Mouse (Mus musculus): Measurements from ENCODE around the gene Cenpm. TPM values are rescaled to one million over a fixed set of nuclear protein-coding genes. Genes with fewer than 3 reads are reported as not detected.

Cenpm gene
- polyA plus RNA-seq (2015; fragmentation: Nextera tagmentation; extraction: Ambion mirVana): 57.7 and 58.3 TPM in 2 replicates

GRCm38 (mm10) chr15:82244115-82244804 is at the start of gene Cenpm:
Gene Cenpm, minus strand, starts transcription at chr15:82244748.

GRCm38 (mm10) chr15:82274593-82274926 is 30.0 kb upstream of the Cenpm start, which contains the start of gene Sept3:
Gene Sept3, plus strand, starts transcription at chr15:82274893.

GRCm38 (mm10) chr15:82252097-82252496 is 7.5 kb upstream of the Cenpm start, which contains the start of gene 1500009C09Rik:
Gene 1500009C09Rik, plus strand, starts transcription at chr15:82252397.

GRCm38 (mm10) chr15:82223657-82224601 is 20.6 kb downstream of the Cenpm start, which contains the start of gene Tnfrsf13c:
Gene Tnfrsf13c, minus strand, starts transcription at chr15:82224369.

GRCm38 (mm10) chr15:82212752-82213063 is 31.8 kb downstream of the Cenpm start, which contains the start of gene Shisa8:
Gene Shisa8, minus strand, starts transcription at chr15:82212815.

MicroRNAs encoded within 50 kb of the gene (microRNA counts, 519-probe panel; counts per million panel counts)
- 88.3 counts per million for microRNA mmu-miR-33

Other genes starting within 250 kb of the Cenpm start
- 11.4 and 13.2 TPM in 2 replicates for gene Desi1, start 210.9 kb downstream of the Cenpm start, polyA plus RNA-seq (2015; fragmentation: Nextera tagmentation; extraction: Ambion mirVana)
- 200 and 205 TPM in 2 replicates for gene Snu13, start 197.2 kb downstream of the Cenpm start, polyA plus RNA-seq (2015; fragmentation: Nextera tagmentation; extraction: Ambion mirVana)
- gene 4930407I10Rik, start 185.6 kb downstream of the Cenpm start, polyA plus RNA-seq (2015; fragmentation: Nextera tagmentation; extraction: Ambion mirVana): not detected in 2 replicates
- not detected in 2 replicates for gene Mei1, start 174.8 kb downstream of the Cenpm start, polyA plus RNA-seq (2015; fragmentation: Nextera tagmentation; extraction: Ambion mirVana)
- 8.0 and 9.2 TPM in 2 replicates for gene Ccdc134, start 116.8 kb downstream of the Cenpm start, polyA plus RNA-seq (2015; fragmentation: Nextera tagmentation; extraction: Ambion mirVana)
- gene Srebf2, start 97.6 kb downstream of the Cenpm start, polyA plus RNA-seq (2015; fragmentation: Nextera tagmentation; extraction: Ambion mirVana): 40.3 and 43.2 TPM in 2 replicates
- 0.25 and 0.38 TPM in 2 replicates for gene Shisa8, start 31.9 kb downstream of the Cenpm start, polyA plus RNA-seq (2015; fragmentation: Nextera tagmentation; extraction: Ambion mirVana)
- gene Tnfrsf13c, start 20.4 kb downstream of the Cenpm start, polyA plus RNA-seq (2015; fragmentation: Nextera tagmentation; extraction: Ambion mirVana): 2.4 and 3.2 TPM in 2 replicates
- not detected in 2 replicates for gene 1500009C09Rik, start 7.6 kb upstream of the Cenpm start, polyA plus RNA-seq (2015; fragmentation: Nextera tagmentation; extraction: Ambion mirVana)
- 0.18 and 0.21 TPM in 2 replicates for gene Sept3, start 30.1 kb upstream of the Cenpm start, polyA plus RNA-seq (2015; fragmentation: Nextera tagmentation; extraction: Ambion mirVana)
- 0.19 TPM in 1 of 2 replicates, not detected in the other for gene Wbp2nl, start 54.2 kb upstream of the Cenpm start, polyA plus RNA-seq (2015; fragmentation: Nextera tagmentation; extraction: Ambion mirVana)
- 34.6 and 38.5 TPM in 2 replicates for gene Naga, start 94.2 kb upstream of the Cenpm start, polyA plus RNA-seq (2015; fragmentation: Nextera tagmentation; extraction: Ambion mirVana)
- gene Pheta2, start 94.2 kb upstream of the Cenpm start, polyA plus RNA-seq (2015; fragmentation: Nextera tagmentation; extraction: Ambion mirVana): 44.6 and 47.0 TPM in 2 replicates
- 179 and 183 TPM in 2 replicates for gene Smdt1, start 94.2 kb upstream of the Cenpm start, polyA plus RNA-seq (2015; fragmentation: Nextera tagmentation; extraction: Ambion mirVana)
- 316 and 318 TPM in 2 replicates for gene Ndufa6, start 109.6 kb upstream of the Cenpm start, polyA plus RNA-seq (2015; fragmentation: Nextera tagmentation; extraction: Ambion mirVana)
- gene Cyp2d22, start 135.5 kb upstream of the Cenpm start, polyA plus RNA-seq (2015; fragmentation: Nextera tagmentation; extraction: Ambion mirVana): 2.9 and 5.0 TPM in 2 replicates
- gene Cyp2d11, start 149.3 kb upstream of the Cenpm start, polyA plus RNA-seq (2015; fragmentation: Nextera tagmentation; extraction: Ambion mirVana): not detected in 2 replicates
- 0.16 and 0.40 TPM in 2 replicates for gene Cyp2d10, start 162.4 kb upstream of the Cenpm start, polyA plus RNA-seq (2015; fragmentation: Nextera tagmentation; extraction: Ambion mirVana)
- 0.43 TPM in 1 of 2 replicates, not detected in the other for gene Cyp2d9, start 188.7 kb upstream of the Cenpm start, polyA plus RNA-seq (2015; fragmentation: Nextera tagmentation; extraction: Ambion mirVana)